Mouse (Mus musculus): ENCODE data around the gene Zfhx3.

Zfhx3 gene

GRCm38 (mm10) chr8:108783155-108783554, 840.7 kb downstream of the Zfhx3 start:
- DNase-seq (ENCODE audit: low read depth, low spot score), result peak; percentile 44

GRCm38 (mm10) chr8:108788156-108788761, 845.8 kb downstream of the Zfhx3 start:
- no peak for DNase-seq (ENCODE audit: low read depth, low spot score)

- no peak for DNase-seq (ENCODE audit: low read depth, low spot score)
Observed at GRCm38 (mm10) chr8:108788762-108789157, 846.3 kb downstream of the Zfhx3 start.

- peak; percentile 79 for DNase-seq (ENCODE audit: low read depth, low spot score)
Observed at GRCm38 (mm10) chr8:108790559-108791293, 848.3 kb downstream of the Zfhx3 start.

- DNase-seq (ENCODE audit: low read depth, low spot score), result no peak
Observed at GRCm38 (mm10) chr8:108796076-108796475, 853.6 kb downstream of the Zfhx3 start.

- no peak for DNase-seq (ENCODE audit: low read depth, low spot score)
Observed at GRCm38 (mm10) chr8:108796882-108797281, 854.4 kb downstream of the Zfhx3 start.

GRCm38 (mm10) chr8:108798012-108798411, 855.6 kb downstream of the Zfhx3 start:
- DNase-seq (ENCODE audit: low read depth, low spot score), result peak; percentile 59

GRCm38 (mm10) chr8:108799250-108799649, 856.8 kb downstream of the Zfhx3 start:
- DNase-seq (ENCODE audit: low read depth, low spot score), result no peak

- no peak for DNase-seq (ENCODE audit: low read depth, low spot score)
Observed at GRCm38 (mm10) chr8:108800357-108800756, 857.9 kb downstream of the Zfhx3 start.

- DNase-seq (ENCODE audit: low read depth, low spot score), result no peak
Observed at GRCm38 (mm10) chr8:108803017-108803416, 860.6 kb downstream of the Zfhx3 start.

- DNase-seq (ENCODE audit: low read depth, low spot score), result peak; percentile 15
Observed at GRCm38 (mm10) chr8:108811694-108812093, 869.2 kb downstream of the Zfhx3 start.

GRCm38 (mm10) chr8:108813375-108813774, 870.9 kb downstream of the Zfhx3 start:
- peak; percentile 30 for DNase-seq (ENCODE audit: low read depth, low spot score)

- DNase-seq (ENCODE audit: low read depth, low spot score), result no peak
Observed at GRCm38 (mm10) chr8:108819271-108819671, 876.8 kb downstream of the Zfhx3 start.

- DNase-seq (ENCODE audit: low read depth, low spot score), result no peak
Observed at GRCm38 (mm10) chr8:108819826-108820225, 877.4 kb downstream of the Zfhx3 start.

- peak; percentile 15 for DNase-seq (ENCODE audit: low read depth, low spot score)
Observed at GRCm38 (mm10) chr8:108820634-108821033, 878.2 kb downstream of the Zfhx3 start.

GRCm38 (mm10) chr8:108822841-108823266, 880.4 kb downstream of the Zfhx3 start:
- DNase-seq (ENCODE audit: low read depth, low spot score), result no peak

- DNase-seq (ENCODE audit: low read depth, low spot score), result no peak
Observed at GRCm38 (mm10) chr8:108824049-108824448, 881.6 kb downstream of the Zfhx3 start.

GRCm38 (mm10) chr8:108826414-108826813, 884.0 kb downstream of the Zfhx3 start:
- DNase-seq (ENCODE audit: low read depth, low spot score), result no peak

- DNase-seq (ENCODE audit: low read depth, low spot score), result no peak
Observed at GRCm38 (mm10) chr8:108827428-108827827, 885.0 kb downstream of the Zfhx3 start.

GRCm38 (mm10) chr8:108829305-108829717, 886.9 kb downstream of the Zfhx3 start:
- DNase-seq (ENCODE audit: low read depth, low spot score), result peak; percentile 56

- DNase-seq (ENCODE audit: low read depth, low spot score), result no peak
Observed at GRCm38 (mm10) chr8:108835143-108835542, 892.7 kb downstream of the Zfhx3 start.

GRCm38 (mm10) chr8:108837788-108838187, 895.3 kb downstream of the Zfhx3 start:
- no peak for DNase-seq (ENCODE audit: low read depth, low spot score)

- DNase-seq (ENCODE audit: low read depth, low spot score), result no peak
Observed at GRCm38 (mm10) chr8:108838761-108839160, 896.3 kb downstream of the Zfhx3 start.

Measured in brain, adult 2 months (tissue).